Mouse (Mus musculus) E14TG2a.4 (cell line): ENCODE data around the gene Mmp28.

Experiments
- CTCF ChIP-seq: conservative IDR thresholded peaks from 2 replicates; pipeline ENCODE4 v1.5.1; 2014; ENCODE audit warnings: low read length
- NANOG ChIP-seq: IDR thresholded peaks from 2 replicates; pipeline ENCODE4 v1.6.1; 2014; ENCODE audit warnings: borderline replicate concordance, low read length, mixed read lengths

DNA sequence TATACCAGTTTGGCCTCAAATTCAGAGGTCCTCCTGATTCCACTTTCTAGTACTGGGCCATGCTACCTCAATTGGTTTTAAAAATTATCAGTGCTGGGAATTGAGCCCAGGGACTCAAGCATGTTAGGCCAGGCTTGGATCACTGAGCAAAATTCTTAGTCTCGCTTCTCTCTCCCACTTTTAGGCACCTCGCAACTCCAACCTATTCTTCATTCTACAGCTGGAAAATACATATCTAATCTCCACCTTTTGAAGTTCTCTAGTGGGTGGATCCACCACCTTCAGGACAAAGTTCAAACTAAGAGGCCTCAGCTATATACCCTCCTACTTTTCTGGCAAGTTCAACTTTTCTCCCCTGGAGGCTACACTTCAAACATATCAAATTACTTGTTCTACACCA, 8.9 kb upstream of the Mmp28 start:
- no peak for TF ChIP-seq CTCF
- no peak for TF ChIP-seq NANOG
